Mouse (Mus musculus) olfactory bulb, adult 2 months (tissue): ENCODE results near the gene Mtus2.

ENCODE experiments used
- CTCF ChIP-seq: fragments of 200-500 bp; IDR thresholded peaks from 2 replicates; pipeline ENCODE4 v1.5.1; 2012; ENCODE audit warnings: low read depth, mild to moderate bottlenecking, low read length, moderate library complexity; ENCODE audit not compliant: insufficient read depth
- POLR2A ChIP-seq: fragments of 200-500 bp; IDR thresholded peaks from 2 replicates; pipeline ENCODE4 v1.6.1; 2012; ENCODE audit warnings: mild to moderate bottlenecking, low read depth, low read length, moderate library complexity; ENCODE audit not compliant: insufficient read depth

DNA sequence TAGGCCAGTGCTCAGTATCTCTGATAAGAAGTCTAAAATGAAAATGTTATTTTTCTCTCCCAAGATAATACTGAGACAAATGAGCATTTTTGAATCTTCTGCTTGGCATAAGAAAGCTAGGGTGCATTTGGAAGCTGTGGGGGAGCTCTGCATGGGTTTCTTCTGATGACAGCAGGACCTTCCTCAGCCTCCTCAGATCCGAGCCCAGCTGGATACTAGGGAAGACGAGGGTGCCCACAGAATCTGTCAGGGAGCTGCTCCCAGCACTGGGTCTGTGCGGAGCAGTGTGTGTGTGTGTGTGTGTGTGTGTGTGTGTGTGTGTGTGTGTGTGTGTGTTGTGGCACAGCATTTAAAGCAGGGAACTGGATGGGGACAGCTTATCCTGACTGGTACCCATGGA lies 130.7 kb downstream of the Mtus2 start:
- TF ChIP-seq CTCF, result no peak
- no peak for TF ChIP-seq POLR2A
